Mouse (Mus musculus) gastrocnemius, postnatal 10 days (tissue): ENCODE results near the gene Msrb3. TPM values are rescaled to one million over a fixed set of nuclear protein-coding genes. Genes with fewer than 3 reads are reported as not detected.
"Not testable (repeated sequence)": the region's sequence is repeated elsewhere in the genome, so short reads cannot be mapped to it uniquely, and the experiment has no call there.

ENCODE experiments used
- DNase-seq: peaks from one replicate; pipeline ENCODE4 v3.0.0; 2021; ENCODE audit warnings: mixed read lengths
- total RNA-seq, 2 experiments: library from RNA; stranded (reverse); gene quantifications; 2 replicates each; pipeline ENCODE4 v1.2.3; 2021

Msrb3 gene
- total RNA-seq, 2 experiments from 2014 or later, result 89.9 to 94.0 TPM

GRCm38 (mm10) chr10:120810053-120810696, 88.7 kb downstream of the Msrb3 start:
- DNase-seq, result no peak

DNA sequence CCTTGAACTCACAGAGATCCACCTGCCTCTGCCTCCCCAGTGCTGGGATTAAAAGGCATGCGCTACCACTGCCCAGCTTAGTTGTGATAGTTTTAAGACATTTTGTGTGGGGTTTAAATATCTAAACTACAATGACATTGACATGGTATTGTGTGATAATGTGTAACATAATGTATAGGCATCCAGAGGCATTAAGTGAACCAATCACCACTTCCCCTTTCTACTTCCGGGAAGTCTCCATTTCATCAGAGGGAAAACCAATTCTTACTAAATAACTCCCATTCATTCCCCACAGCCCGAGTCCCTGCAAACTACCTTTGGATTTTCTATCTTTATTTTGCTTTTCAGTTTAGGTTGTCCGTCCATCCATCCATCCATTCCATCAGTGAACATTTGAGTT, 90.7 kb downstream of the Msrb3 start:
- DNase-seq, result no peak

DNA sequence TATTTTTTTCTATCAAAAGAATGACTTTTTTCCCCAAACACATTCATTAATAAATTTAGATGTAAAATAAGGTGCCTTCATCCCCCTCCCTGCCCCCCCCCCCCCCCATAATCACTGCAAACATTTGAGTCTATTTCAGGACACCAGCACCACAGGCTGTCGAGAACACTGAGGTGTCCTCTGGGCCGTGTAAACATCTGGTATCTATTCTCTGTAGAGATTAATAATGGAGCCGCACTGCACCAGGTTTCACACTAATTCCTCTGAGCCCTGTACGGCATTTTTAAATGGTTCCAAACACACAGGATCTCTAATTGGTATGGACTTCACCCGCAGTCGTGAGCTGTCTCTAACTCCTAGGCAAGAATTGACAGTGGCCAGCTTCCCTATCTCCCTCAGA, 97.8 kb downstream of the Msrb3 start:
- no peak for DNase-seq

- no peak for DNase-seq
These were observed 99.4 kb downstream of the Msrb3 start for GRCm38 (mm10) chr10:120799479-120799878.

- DNase-seq, result no peak
These were observed 102.2 kb downstream of the Msrb3 start for GRCm38 (mm10) chr10:120796749-120797148.

GRCm38 (mm10) chr10:120794391-120794817, 104.5 kb downstream of the Msrb3 start:
- no peak for DNase-seq

GRCm38 (mm10) chr10:120792191-120792765, 106.6 kb downstream of the Msrb3 start:
- no peak for DNase-seq

DNA sequence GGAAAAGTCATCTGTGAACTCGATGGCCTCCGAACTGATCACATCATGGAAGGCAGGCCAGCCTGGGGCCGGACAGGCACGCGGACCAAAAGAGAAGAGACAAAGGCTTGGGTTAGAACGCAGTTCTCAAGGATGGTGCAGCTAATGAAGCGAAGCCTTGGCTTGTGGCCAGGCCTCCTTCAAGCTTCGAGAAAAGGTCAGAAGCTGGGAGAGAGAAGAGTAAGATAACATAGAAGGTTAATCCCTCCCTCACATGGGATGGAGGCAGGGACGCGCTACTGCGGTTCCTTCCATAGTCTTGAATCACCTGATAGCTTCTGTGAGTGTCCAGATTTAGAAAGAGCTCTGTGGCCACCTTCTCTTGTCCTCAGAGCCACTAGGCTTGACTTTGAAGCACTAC, 107.5 kb downstream of the Msrb3 start:
- DNase-seq, result no peak

GRCm38 (mm10) chr10:120787202-120787601, 111.7 kb downstream of the Msrb3 start:
- DNase-seq, result no peak

DNA sequence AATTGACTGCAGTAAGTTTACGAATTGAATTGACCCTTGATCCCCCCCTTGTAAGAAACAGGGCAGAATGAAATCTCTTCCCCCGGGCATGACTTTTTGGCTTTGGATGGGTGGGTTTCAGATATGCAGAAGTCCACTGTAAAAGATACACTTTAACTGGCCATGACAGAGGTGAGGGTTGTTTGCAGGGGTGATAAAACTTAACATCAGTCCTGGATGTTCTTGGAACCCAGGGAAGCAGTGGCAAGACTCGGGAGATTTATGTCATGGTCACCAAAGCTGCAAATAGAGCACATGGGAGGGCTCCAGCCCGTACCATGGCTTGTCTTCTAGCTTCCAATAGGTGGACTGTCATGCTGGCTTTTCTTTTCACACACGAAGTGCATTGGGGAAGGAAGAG, 114.4 kb downstream of the Msrb3 start:
- no peak for DNase-seq

- no peak for DNase-seq
These were observed 115.5 kb downstream of the Msrb3 start for GRCm38 (mm10) chr10:120783393-120783792.

DNA sequence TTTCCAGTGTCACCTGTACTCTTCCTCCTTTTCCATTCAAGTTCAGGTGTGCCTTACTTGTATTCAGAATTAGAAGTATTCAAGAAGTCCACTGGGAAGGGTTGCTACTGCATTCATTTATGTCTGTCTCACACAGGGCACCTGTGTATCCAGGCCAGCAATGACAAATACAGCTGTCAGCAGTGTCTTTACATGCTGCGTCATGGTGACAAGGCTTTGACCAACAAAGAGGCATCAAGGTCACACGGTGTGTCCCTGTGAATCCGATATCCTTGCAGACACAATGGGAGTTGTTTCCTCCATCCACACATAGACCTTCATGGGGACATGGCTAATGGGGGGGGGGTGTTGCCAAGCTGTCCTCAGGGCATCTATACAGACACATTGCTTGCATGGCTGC, 121.4 kb downstream of the Msrb3 start:
- no peak for DNase-seq

DNA sequence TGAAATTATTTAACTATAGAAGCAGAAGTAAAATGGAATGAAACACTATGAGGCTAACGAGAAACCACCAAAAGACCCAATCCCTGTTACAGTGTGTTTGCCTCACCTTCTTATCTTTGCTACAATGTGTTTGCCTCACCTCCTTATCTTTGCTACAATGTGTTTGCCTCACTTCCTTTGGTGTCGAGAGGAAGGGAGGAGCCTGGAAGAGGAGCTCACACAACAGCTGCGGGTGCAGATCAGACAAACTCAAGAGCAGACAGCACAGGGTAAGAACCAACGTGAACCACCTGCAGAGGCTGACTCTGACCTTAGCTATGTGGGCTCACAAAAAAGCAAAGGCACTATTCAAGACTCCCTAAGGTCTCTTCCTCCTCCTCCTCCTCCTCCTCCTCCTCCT, 123.5 kb downstream of the Msrb3 start:
- DNase-seq, result no peak

GRCm38 (mm10) chr10:120767418-120767817, 131.5 kb downstream of the Msrb3 start:
- DNase-seq, result no peak

GRCm38 (mm10) chr10:120765398-120765797, 133.5 kb downstream of the Msrb3 start:
- DNase-seq, result no peak

DNA sequence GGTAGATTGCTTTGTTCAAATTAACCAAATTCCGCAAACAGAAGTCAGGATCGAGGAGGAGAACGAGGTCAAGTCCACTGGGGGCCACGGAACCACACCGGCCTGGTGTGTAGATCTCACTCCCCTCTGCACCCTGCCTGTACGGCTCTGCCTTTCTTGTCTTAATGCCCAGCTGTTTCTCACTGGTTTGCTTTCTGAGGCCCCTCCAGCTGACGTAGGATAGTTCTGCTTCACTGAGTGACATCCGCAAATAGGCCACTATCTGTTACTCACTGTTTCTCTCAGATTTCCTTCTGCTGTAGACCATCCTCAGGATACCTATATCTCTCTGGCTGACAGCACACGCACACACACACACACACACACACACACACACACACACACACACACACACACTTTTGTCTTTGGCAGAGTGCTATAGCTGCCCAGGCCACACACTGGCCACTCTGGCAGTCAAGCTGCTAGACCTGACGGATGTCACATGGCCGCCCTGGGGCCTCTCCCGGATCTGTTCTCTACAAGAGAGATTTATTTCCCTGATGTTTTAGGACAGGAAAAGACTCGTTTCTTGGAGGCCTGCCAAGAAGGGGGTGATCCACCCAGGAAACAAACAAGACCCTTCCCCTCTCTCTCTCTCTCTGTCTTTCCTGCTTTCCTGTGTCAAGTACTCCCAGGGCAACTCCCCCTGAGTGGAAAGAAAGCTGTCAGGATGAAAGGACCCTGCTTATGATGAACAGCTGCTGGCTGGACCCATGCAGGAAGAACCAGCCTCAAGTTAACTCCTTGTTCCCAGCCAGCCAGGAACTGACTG, 135.0 kb downstream of the Msrb3 start:
- peak; percentile 25 for DNase-seq

DNA sequence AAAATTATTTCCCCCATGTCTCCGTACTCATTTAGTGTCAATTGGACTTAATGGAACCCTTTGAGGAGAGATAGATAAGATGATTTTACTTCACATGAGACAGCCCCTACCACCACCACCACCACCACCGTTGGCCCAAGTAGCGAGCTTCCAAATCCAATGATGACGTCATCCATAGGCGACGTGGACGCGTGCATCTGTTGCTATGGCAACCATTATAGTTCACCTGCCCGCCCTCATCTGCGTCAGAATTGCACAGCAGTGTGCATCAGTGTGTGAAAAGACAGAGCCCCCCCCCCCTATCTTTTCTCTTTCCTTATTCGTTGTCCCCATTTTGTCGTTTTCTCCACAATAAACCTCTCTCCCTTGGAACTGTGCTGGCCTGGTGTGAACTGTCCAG, 135.9 kb downstream of the Msrb3 start:
- DNase-seq, result no peak

GRCm38 (mm10) chr10:120760679-120761078, 138.2 kb downstream of the Msrb3 start:
- DNase-seq, result no peak

- DNase-seq, result no peak
These were observed 139.0 kb downstream of the Msrb3 start for GRCm38 (mm10) chr10:120759883-120760282.

DNA sequence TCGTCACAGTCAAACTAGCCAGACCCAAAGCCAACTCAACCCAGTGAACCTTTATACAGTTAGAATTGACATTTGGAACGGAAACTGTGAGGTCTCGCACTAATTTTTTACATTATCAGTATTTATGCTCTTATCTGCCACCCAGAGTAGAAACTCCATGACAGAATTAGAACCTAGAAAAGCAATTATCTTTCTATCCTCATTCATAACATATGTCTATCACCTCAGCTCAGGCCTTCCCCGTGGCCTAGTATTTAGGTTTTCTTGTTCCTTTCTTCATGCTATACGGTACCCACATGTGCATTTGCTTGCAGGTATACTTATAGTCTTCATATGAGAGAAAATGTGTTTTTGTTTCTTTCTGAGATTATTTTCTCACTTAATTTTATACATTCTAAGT, 146.4 kb downstream of the Msrb3 start:
- DNase-seq, result no peak

DNA sequence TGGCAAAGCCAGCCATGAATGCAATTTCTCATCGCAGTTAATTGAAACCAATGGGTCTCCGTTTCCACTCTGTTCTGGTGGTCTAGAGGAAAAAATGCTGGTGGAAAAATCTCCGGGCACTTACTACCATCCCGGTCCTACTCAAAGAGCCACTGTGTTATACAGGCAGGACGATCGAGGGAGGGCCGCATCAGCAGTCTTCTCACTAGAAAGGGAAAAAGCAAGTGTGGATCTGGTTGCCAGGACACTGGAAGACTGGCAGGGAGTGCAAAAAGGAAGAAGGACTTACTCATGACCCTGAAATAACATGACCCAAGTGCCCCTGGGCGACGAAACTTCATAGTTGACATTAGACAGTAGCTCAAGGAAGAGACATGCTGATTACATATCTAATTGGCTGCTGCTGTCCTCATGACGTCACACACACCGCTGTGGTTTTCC, 147.1 kb downstream of the Msrb3 start:
- peak; percentile 15 for DNase-seq

GRCm38 (mm10) chr10:120751295-120751722, 147.6 kb downstream of the Msrb3 start:
- peak; percentile 70 for DNase-seq

- not testable (repeated sequence) for DNase-seq
These were observed 149.3 kb downstream of the Msrb3 start for GRCm38 (mm10) chr10:120749556-120749955.
